Mouse (Mus musculus): ENCODE data around the gene Alkbh1. TPM values are rescaled to one million over a fixed set of nuclear protein-coding genes. Genes with fewer than 3 reads are reported as not detected.

The Alkbh1 gene
- polyA plus RNA-seq, 1 experiment from 2014 or later, result 36.6 TPM

Small RNA genes within 50 kb of the gene (microRNA-seq; reads per million reads assigned to microRNA genes)
- 34.4 reads per million, percentile 39 among the genes with 10 or more reads in this experiment for gene Mir3068

Other genes with a start within 250 kb of the Alkbh1 start
- gene Samd15, start 244.3 kb downstream of the Alkbh1 start, polyA plus RNA-seq (2015; fragmentation: Nextera tagmentation; extraction: Ambion mirVana), result 2.0 and 2.4 TPM in 2 replicates
- 5.2 and 5.7 TPM in 2 replicates for gene Tmed8, start 243.6 kb downstream of the Alkbh1 start, polyA plus RNA-seq (2015; fragmentation: Nextera tagmentation; extraction: Ambion mirVana)
- gene Noxred1, start 205.3 kb downstream of the Alkbh1 start, polyA plus RNA-seq (2015; fragmentation: Nextera tagmentation; extraction: Ambion mirVana), result 1.1 and 1.2 TPM in 2 replicates
- gene Vipas39, start 177.8 kb downstream of the Alkbh1 start, polyA plus RNA-seq (2015; fragmentation: Nextera tagmentation; extraction: Ambion mirVana), result 52.2 and 55.2 TPM in 2 replicates
- 208 and 221 TPM in 2 replicates for gene Ahsa1, start 177.5 kb downstream of the Alkbh1 start, polyA plus RNA-seq (2015; fragmentation: Nextera tagmentation; extraction: Ambion mirVana)
- 1.7 and 1.9 TPM in 2 replicates for gene Ism2, start 144.3 kb downstream of the Alkbh1 start, polyA plus RNA-seq (2015; fragmentation: Nextera tagmentation; extraction: Ambion mirVana)
- gene Sptlc2, start 55.7 kb downstream of the Alkbh1 start, polyA plus RNA-seq (2015; fragmentation: Nextera tagmentation; extraction: Ambion mirVana), result 57.6 and 63.6 TPM in 2 replicates
- 242 and 258 TPM in 2 replicates for gene Slirp, start 121 bp downstream of the Alkbh1 start, polyA plus RNA-seq (2015; fragmentation: Nextera tagmentation; extraction: Ambion mirVana)
- 93.4 and 103 TPM in 2 replicates for gene Snw1, start 28.3 kb upstream of the Alkbh1 start, polyA plus RNA-seq (2015; fragmentation: Nextera tagmentation; extraction: Ambion mirVana)
- gene Gm5788, start 50.7 kb upstream of the Alkbh1 start, polyA plus RNA-seq (2015; fragmentation: Nextera tagmentation; extraction: Ambion mirVana), result not detected in 2 replicates
- not detected in 2 replicates for gene Gm8300, start 70.3 kb upstream of the Alkbh1 start, polyA plus RNA-seq (2015; fragmentation: Nextera tagmentation; extraction: Ambion mirVana)
- gene Oog1, start 158.7 kb upstream of the Alkbh1 start, polyA plus RNA-seq (2015; fragmentation: Nextera tagmentation; extraction: Ambion mirVana), result not detected in 2 replicates
- gene Gm4027, start 174.9 kb upstream of the Alkbh1 start, polyA plus RNA-seq (2015; fragmentation: Nextera tagmentation; extraction: Ambion mirVana), result not detected in 2 replicates
- gene Gm16381, start 200.6 kb upstream of the Alkbh1 start, polyA plus RNA-seq (2015; fragmentation: Nextera tagmentation; extraction: Ambion mirVana), result not detected in 2 replicates